Comparison of ENCODE assay signal across 15 mouse cellular contexts in genomic region chr11:45785806-45786205, GRCm38 (mm10).
"Had no signal": no experiment of that assay in that cellular context is flagged by ENCODE, and none has a peak within 500 bp of the region (broad histone marks: within the 10 kb centered on the region; RNA-seq: fewer than 3 reads in every experiment).

No protein-coding gene starts in this region.

- H3K36me3 ChIP-seq: midbrain, embryonic 13.5 days; midbrain, embryonic 15.5 days; stomach, embryonic 15.5 days had no signal

- H3K9ac ChIP-seq: liver, embryonic 14.5 days; lung, embryonic 14.5 days; midbrain, embryonic 13.5 days; midbrain, embryonic 15.5 days; stomach, embryonic 15.5 days had no signal

- H3K27ac ChIP-seq: liver, embryonic 14.5 days; macrophage; midbrain, embryonic 13.5 days; midbrain, embryonic 15.5 days; stomach, embryonic 15.5 days; stomach, postnatal 0 days had no signal

- DNase-seq: lung, adult 18-20 months; lung, embryonic 14.5 days; lung, postnatal 10 days; right cerebral cortex, postnatal 14 days; thymus, adult 2 months; thymus, postnatal 25 days; thymus, postnatal 4 days had no signal

- H3K9me3 ChIP-seq: midbrain, embryonic 13.5 days; midbrain, embryonic 15.5 days; stomach, embryonic 15.5 days had no signal

- H3K4me2 ChIP-seq: lung, embryonic 14.5 days; midbrain, embryonic 11.5 days; midbrain, embryonic 13.5 days; midbrain, embryonic 15.5 days; stomach, embryonic 15.5 days had no signal

- ATAC-seq: midbrain, embryonic 13.5 days; midbrain, embryonic 15.5 days had no signal

- H3K27me3 ChIP-seq: megakaryocyte, embryonic 14.5 days; midbrain, embryonic 13.5 days; midbrain, embryonic 15.5 days; stomach, embryonic 15.5 days had no signal

- H3K4me3 ChIP-seq: megakaryocyte, embryonic 14.5 days; midbrain, embryonic 13.5 days; midbrain, embryonic 15.5 days; stomach, embryonic 15.5 days had no signal

- H3K4me1 ChIP-seq: midbrain, embryonic 15.5 days; stomach, embryonic 15.5 days had no signal
